Mouse (Mus musculus) heart, postnatal 36 days (tissue): ENCODE results near the gene Ankfn1. TPM values are rescaled to one million over a fixed set of nuclear protein-coding genes. Genes with fewer than 3 reads are reported as not detected.

ENCODE experiments used
- DNase-seq, 2 experiments: peaks; one replicate each; pipeline ENCODE4 v3.0.0; 2021 to 2022
- intact Hi-C: fragments of 180-260 bp; cut with DNase I; formaldehyde crosslinking; loops from one replicate; pipeline ENCODE4 v1.15.1; 2025
- total RNA-seq, 2 experiments: library from RNA; stranded (reverse); gene quantifications; 2 replicates each; pipeline ENCODE4 v1.2.3; 2021

Ankfn1 gene
- total RNA-seq, 2 experiments from 2014 or later: not detected

DNA sequence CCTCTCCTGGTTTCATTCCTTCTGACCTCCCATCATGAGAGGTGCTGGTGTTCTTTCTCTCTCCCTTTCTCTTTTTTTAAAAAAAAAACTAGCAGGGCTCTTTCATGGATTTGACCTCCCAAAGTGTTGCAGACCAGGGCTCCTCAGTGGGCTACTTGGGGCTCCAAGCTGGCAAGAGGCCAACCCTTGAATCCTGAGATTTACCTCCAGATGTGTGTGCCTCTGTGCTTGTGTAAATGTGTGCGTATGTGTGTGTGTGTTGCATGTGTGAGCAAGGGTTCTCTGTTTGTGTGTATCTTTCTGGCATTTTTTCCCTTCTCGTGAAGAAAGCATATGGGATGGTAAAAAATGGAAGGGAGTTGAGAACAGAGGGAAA, 394.8 kb downstream of the Ankfn1 start:
- intact Hi-C loops: no loop called here
- DNase-seq: no peak

DNA sequence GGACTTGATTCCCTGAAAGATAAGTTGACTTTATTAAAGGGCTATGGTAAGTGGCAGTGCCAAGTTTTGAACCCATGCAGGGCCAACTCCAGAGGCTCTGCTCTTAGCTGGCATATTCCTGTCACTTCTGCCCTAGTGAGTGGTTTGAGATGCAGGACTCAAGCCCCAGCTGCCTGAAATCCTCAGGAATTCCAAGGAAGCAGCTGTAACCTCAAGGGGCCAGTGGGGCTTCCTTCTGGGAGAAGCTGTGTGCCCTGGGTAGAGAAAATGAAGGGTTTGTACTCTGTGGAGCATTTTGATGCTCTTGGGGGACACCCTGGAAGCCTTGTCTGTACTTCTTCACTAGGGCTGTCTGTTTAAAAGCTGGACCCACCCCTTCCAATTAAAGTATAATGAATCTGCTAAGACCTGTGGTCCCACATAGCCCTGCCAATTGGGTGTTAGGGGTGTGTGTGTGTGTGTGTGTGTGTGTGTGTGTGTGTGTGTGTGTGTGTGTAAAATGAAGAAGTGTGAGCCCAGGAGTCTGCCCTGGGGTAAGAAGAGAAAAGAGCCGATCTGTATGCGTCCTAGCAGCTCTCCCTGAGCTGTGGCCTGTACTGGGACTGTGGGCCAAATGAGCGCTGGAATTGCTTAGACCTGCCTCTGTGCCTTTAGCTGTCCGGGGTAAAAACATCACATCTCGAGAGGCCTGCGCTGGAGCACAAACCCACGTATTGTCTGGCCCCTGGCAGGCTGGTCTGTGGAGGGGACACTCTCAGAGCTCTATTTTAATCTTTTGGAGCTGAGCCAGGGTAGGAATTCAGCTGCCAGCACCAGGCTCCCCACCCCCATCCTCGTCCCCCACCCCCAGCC, 395.4 kb downstream of the Ankfn1 start:
- no peak for DNase-seq
- intact Hi-C loops: no loop called here

DNA sequence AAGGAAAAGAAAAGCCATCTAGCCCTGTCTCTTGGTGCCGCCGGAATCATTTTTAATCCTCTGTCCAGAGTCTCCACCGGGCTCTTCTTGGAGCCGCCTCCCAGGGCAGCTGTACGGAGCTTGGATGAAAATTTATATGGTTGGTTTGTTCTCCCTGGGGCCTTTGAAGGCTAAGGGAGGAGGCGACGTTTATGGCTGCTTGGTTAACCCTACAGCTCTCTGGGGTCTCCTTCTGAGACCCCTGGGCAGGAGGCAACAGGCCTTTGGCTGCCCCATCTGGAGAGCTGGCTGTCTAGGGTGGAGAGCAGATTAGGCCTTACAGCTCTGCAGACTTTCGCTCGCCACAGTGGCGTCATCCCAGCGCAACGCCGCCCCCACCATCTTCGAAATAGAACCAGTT, 406.5 kb downstream of the Ankfn1 start:
- no peak for DNase-seq
- intact Hi-C loops: no loop called here

DNA sequence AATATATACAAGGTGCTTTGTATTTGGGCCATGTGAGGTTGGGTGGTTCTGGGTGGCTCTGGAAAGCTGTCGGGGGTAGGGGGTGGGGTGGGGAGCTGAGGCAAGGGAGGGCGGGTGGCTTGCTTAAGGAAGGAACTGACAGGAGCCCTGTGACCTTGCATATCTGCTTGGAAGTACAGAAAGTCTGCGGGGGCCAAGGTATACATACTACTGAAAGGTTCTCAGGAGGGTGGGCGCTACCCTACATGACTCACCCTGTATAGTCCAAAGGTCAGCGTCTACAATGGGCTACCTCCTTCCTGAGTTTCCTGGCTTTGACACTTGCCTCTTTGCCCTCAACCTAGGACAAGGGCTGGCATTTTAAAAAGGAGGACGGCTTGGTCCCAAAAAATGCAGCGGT, 407.1 kb downstream of the Ankfn1 start:
- no peak for DNase-seq
- intact Hi-C loops: no loop called here

DNA sequence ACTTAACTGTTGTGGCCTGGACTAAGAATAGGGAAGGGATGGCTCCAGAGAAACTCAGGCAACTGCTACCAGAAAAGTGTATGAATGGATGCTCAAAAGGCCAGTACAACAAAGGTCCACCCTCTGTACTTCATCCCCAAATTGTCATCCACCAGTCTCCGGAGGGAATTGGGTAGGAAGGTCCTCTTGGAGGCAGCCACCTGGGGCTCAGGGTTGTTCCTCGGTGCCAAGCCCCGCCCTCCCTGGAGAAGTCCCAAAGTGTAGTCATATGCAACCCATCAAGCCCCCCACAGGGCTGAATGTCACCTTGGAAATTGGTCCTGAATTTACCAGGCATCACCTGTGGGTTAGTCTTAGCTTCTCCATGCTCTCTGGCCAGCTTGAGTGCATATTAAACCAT, 413.5 kb downstream of the Ankfn1 start:
- DNase-seq: no peak
- intact Hi-C loops: no loop called here

DNA sequence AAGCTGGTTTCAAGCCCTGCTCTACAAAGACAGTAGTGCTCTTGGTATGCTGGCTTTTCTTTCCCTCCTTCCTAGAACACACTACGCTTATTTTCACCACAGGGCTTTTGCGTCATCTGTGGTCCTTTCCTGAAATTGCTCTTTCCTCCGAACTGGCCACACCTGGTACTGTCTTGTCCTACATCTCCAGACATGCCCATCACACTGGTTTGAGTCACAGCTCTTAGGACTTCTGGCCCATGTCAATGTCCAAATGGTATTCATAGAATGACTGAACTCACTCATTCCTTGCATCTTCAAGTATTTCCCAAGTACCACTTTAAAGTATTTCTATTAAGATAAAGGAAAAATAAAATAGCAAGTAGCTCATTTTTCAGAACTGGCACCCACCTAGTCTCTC, 416.6 kb downstream of the Ankfn1 start:
- DNase-seq: no peak
- intact Hi-C loops: no loop called here

DNA sequence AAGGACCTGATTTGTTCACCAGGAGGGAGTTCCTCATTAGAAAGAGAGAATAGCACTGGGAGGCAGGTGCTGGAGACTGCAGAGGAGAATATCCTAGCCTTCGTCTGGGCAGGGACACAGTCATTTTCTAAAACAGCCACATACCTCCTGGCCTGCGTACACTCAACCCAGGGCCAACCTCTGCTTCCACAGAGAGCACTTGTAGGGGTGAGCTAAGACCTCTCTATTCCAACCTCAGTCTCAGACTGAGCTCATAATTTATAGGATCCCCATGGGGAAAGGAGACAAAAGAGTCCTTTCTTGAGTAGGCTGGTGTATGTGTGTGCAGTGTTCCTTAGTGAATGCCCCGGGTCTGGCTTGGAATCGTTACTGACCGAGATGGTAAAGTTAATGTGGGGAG, 418.9 kb downstream of the Ankfn1 start:
- DNase-seq: no peak
- intact Hi-C loops: no loop called here

DNA sequence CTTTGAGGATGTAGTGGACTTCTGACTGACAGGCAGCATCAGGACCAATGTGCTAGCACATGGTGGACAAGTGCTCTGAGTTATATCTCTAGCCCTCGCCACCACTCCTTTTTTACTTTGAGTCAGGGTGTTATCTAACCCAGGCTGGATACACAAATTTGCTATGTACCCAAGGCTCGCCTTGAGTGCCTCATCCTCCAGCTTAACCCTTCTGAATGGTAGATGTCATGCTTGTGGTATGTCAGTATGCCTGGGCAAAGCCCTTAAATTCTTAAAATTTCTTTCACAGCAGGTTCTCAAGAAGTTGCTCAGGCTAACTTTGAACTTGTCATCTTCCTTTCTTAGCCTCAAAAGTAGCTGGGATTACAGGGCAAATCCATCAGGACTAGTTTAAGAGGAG, 421.0 kb downstream of the Ankfn1 start:
- intact Hi-C loops: no loop called here
- DNase-seq: no peak

DNA sequence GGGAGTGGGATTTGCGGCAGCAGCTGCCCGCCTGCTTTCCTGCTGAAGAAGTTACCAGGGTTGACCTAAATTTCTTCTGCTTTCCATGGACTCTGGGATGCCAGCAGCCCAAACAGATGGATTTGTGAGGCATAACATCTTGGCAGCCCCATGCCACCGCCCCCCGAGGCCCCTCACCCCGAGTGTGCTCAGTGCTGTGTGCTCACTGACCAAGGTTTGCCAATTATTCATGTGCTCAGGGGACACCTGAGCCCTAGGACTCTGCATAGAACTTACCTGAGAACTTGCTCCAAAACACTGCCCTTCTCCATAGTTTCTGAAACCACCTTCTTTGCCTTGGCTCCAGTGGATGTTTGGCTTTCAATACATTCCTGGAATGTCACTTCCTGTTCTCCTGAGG, 421.4 kb downstream of the Ankfn1 start:
- intact Hi-C loops: no loop called here

DNA sequence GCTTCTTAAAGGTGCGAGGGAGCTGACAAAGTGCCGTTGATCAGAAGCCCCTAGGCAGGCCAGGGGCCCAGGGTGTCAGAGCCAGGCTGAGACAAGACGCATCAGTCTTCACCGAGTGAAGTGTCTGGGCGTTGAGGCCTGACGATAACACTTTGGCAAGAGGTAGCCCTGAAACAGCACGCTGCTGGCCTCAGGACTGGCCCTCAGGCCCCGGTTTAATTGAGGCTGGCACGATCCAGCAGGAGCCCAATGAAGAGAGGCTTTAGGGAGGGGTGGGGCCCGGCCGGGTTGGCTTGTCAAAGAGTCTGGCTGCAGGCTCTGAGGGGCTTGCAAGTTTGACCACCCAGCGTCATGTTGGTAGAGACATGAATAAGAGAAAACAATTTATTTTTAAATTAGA, 437.2 kb downstream of the Ankfn1 start:
- DNase-seq: peak in 1 of 2 experiments; percentile 2
- intact Hi-C loops: no loop called here

More for the DNA sequence above, 421.4 kb downstream of the Ankfn1 start:
- no peak for DNase-seq

Other genes with a start within 250 kb of the Ankfn1 start
- 1 to 10 TPM; 3.5 to 4.2 TPM for gene Pctp, start 225.2 kb upstream of the Ankfn1 start, total RNA-seq